Mouse (Mus musculus) layer of hippocampus, postnatal 10 days (tissue): ENCODE measurements around the gene Insm1. TPM values are rescaled to one million over a fixed set of nuclear protein-coding genes. Genes with fewer than 3 reads are reported as not detected.

ENCODE experiments used
- DNase-seq, 2 experiments: peaks; one replicate each; pipeline ENCODE4 v3.0.0; 2021; ENCODE audit warnings: low spot score in 2 of 2
- total RNA-seq, 2 experiments: library from RNA; stranded (reverse); gene quantifications; 2 replicates each; pipeline ENCODE4 v1.2.3; 2021

Insm1 gene
- total RNA-seq, 2 experiments from 2014 or later = 9.7 to 10.4 TPM

GRCm38 (mm10) chr2:146261146-146261545, 39.4 kb downstream of the Insm1 start:
- no peak for DNase-seq

- DNase-seq = no peak
These were observed 40.5 kb downstream of the Insm1 start for GRCm38 (mm10) chr2:146262215-146262614.

- DNase-seq = no peak
These were observed 41.2 kb downstream of the Insm1 start for GRCm38 (mm10) chr2:146262966-146263365.

GRCm38 (mm10) chr2:146265045-146265444, 43.3 kb downstream of the Insm1 start:
- DNase-seq = no peak

GRCm38 (mm10) chr2:146266539-146266938, 44.8 kb downstream of the Insm1 start:
- no peak for DNase-seq
